Mouse (Mus musculus) layer of hippocampus, adult 2 months (tissue): ENCODE results near the gene Schip1. TPM values are rescaled to one million over a fixed set of nuclear protein-coding genes. Genes with fewer than 3 reads are reported as not detected.

Experiments used
- DNase-seq, 2 experiments: peaks; one replicate each; pipeline ENCODE4 v3.0.0; 2022; ENCODE audit warnings: low spot score in 2 of 2
- H3K27ac ChIP-seq: fragments of 200-600 bp; 2 replicates; pipeline ENCODE4 v1.8.1; 2022
- H3K4me3 ChIP-seq: fragments of 200-600 bp; 2 replicates; pipeline ENCODE4 v1.8.1; 2022; ENCODE audit warnings: mild to moderate bottlenecking
- CTCF ChIP-seq: fragments of 200-600 bp; conservative IDR thresholded peaks from 2 replicates; pipeline ENCODE4 v1.8.1; 2022; ENCODE audit warnings: antibody characterized with exemption, mild to moderate bottlenecking, moderate library complexity
- total RNA-seq, 2 experiments: library from RNA; stranded (reverse); gene quantifications; 2 replicates each; pipeline ENCODE4 v1.2.3; 2021

Gene Schip1
- total RNA-seq, 2 experiments from 2014 or later: 276 to 283 TPM

DNA sequence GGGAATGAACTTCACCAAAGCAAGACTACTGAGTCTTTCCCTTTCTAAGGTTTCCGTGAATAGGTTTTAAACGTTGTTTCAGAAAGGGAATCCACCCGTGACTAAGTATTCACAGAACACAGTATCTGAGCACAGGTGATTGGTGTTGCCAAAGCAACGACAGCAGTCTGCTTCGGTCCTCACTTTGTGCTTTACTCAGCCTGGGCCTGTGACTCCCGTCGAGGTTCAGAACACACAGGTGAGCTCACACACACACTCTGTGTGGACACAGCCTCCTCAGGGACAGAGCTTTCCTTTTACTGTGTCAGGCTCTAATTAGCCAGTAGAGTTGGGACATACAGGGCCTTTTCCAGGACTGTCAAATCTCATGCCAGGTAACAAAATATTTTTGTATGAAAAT is 369.8 kb downstream of the Schip1 start:
- no peak for TF ChIP-seq CTCF
- H3K4me3 ChIP-seq: no peak overlapping the region
- H3K27ac ChIP-seq: no peak overlapping the region
- no peak for DNase-seq

DNA sequence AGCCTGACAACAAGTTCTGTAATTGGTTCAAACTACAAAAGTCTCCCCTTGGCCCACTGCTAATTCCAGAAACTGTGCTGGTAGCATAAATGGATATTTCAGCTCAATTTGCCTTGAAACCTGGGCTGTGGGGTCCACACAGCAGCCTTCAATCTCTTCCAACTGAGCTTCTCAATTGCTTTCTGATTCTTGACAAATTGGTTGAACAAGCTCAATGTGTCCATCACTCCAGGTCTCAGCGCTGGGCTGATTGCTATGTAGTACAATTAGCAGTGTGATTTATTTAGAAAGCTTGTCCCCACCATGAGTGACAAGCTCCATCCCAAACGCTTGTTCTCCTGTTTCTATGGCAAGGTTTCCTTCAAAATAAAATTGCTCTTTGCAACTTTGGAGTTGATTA is 370.3 kb downstream of the Schip1 start:
- TF ChIP-seq CTCF: no peak
- Histone ChIP-seq H3K27ac (no peak overlapping the region), H3K4me3 (no peak overlapping the region)
- DNase-seq: no peak

DNA sequence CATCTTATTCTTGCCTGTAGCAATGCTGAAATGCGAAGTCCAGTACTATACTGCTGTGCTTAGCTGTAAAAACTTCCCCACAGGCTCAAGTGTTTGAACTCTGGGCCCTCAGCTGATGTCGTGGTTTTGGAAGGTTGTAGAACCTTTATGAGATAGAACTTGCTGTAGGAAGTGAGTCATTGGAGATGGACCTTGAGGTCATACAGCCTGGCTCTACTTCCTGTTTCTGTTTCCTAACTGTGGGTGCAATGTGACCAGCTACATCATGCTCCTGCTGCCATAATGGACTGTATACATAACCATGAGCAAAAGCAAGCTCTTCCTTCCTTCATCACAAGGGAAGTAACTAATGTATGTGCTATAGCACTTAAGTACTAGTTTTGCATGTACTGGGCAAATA is 383.9 kb downstream of the Schip1 start:
- no peak for TF ChIP-seq CTCF
- H3K4me3 ChIP-seq: no peak overlapping the region
- no peak for DNase-seq

DNA sequence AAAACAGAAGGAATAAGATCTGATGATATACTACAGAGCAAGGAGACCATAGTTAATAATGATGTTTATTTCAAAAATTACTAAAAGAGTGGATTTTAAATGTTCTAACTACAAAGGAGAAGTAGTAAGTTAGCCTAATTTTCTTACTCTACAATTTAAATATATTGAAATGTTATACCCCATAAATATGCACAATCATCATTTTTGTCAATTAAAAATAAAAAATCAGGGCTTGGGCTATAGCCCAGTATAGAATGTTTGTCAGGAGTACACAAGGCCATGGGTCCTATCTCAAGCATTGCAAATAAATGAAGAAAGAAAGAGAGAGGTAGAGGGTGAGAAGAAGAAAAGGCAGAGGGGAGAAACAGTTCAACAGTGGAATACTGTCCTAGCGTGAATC is 387.0 kb downstream of the Schip1 start:
- DNase-seq: no peak
- TF ChIP-seq CTCF: no peak
- H3K4me3 ChIP-seq: no peak overlapping the region
- no peak overlapping the region for H3K27ac ChIP-seq

More for the DNA sequence above, 383.9 kb downstream of the Schip1 start:
- H3K27ac ChIP-seq: no peak overlapping the region

DNA sequence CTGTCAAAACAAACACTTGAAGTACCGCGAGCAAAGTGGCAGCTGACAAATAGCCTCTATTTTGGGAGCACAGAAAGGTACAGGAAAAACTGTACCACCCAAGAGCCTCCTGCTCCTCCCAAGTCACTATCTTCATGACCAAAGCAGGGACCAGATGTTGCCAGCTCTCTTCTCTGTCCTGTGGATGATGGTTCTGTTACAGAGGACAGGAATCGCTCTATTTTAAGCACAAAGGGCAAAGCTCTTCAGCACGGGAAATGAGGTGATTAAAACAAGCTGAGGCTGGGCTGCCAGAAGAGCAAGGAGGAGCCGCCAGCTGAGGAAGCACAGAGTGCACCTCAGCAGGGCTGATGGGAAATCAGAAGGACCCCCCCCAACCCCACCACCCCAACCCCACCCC is 388.7 kb downstream of the Schip1 start:
- Histone ChIP-seq H3K27ac (no peak overlapping the region), H3K4me3 (no peak overlapping the region)
- DNase-seq: no peak
- TF ChIP-seq CTCF: no peak

DNA sequence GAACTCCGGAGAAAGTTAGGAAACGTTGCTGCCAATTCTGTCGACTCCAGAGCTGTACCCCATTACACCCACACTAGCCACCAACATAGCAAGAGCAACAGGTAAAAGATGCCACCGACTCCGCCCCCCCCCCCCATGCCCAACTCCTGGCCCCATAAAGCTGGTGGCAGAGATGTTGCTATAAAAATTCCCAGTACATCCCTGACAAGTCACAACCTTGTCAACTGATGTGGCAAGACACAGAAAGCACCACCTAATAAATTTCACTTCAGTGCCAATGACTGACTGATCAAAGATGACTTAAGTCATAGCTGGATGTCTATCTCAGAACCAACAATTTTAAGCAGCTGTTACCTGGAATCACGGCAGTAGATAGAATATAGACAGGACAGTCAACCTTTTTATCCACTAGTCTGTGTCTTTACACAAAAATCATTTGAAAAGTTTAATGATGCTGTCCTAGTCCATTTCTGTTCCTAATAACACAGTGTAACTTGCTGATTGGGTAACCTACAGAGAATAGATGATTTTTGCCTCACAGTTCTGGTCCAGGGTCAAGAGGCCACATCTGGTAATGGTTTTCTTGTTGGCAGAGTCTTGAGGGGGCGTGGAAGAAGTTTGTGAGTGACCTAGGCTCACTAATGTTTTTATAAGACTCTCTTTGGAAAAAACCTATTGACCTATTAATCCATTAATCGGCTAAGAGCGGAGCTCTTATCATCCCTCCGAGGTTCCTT is 389.3 kb downstream of the Schip1 start:
- Histone ChIP-seq H3K4me3 (no peak overlapping the region), H3K27ac (no peak overlapping the region)
- no peak for TF ChIP-seq CTCF
- no peak for DNase-seq

DNA sequence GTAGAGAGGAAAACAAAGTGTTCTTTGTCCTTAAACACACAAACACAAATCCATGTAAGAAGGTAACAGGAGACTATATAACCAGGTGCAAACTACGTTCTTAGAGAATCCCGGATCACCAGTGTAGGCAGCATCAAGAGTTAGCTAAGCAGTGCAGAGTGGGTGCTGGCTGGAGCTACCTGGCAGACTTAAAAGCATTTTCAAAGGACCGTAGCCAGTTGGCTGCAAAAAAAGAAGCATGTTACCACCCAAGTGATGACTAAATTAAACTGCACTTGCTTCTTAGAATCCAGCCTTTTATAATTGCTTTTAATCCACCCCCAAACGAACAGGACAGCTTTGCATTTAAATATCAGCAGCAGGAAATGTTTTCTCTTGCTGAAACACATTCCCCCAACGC is 402.0 kb downstream of the Schip1 start:
- Histone ChIP-seq H3K27ac (peak overlapping the region; percentile 40; the same call in 1 of the 2 replicates), H3K4me3 (no peak overlapping the region)
- peak; percentile 17 to 78 for DNase-seq
- no peak for TF ChIP-seq CTCF

DNA sequence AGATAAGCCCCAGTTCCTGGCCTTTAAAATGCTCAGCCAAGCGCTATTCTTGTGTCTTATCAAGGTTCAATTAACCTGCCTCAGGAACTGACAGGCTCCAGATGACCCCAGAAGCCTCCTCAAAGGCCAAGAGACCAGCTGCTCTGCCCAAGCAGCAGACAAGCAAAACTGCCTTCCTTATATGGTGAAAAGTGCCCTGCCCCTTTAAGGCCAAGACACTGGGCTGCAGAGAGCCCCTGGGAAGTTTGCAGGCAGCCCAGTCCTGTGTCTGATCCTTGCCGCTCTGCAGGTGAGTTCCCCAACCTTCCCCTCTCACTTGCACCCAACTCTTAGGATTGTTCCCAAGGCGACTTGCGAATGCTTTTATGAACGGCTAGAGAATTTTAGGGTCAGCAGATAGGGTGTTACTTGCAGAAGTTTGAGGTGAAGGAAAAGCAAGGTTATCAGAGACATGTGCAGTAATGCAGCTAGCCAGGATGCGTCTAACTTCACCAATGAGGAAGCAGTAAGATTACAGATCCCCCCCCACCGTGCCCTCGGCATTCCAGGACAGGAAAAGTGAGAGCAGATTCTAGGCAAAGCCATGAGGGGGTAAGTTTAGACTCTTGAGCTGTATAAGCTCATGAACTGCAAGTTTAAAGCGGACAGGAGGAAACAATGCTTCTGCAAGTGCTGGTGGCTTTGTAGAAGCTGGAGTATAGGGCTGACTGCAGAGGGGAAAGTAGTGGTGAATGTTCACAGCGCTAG is 403.5 kb downstream of the Schip1 start:
- TF ChIP-seq CTCF: no peak
- no peak for DNase-seq
- H3K4me3 ChIP-seq: no peak overlapping the region
- no peak overlapping the region for H3K27ac ChIP-seq

DNA sequence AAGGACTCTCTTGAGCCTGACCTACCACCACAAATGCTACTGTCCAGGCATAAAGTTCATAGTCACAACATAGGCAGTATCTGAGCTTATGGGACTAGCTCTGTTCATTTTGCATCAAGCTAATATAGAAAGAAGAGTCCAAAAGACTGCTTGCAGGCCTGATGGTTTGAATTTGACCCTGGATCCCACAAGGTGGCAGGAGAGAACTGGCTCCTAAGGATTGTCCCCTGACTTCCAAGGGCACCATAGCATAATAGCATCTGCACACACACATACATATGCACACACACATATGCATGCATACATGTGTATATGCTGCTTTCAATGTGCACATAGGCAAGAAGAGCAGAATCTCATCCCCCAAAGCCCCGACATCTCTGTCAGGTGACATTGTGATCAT is 405.0 kb downstream of the Schip1 start:
- H3K27ac ChIP-seq: no peak overlapping the region
- no peak overlapping the region for H3K4me3 ChIP-seq
- TF ChIP-seq CTCF: peak; percentile 37
- DNase-seq: no peak

DNA sequence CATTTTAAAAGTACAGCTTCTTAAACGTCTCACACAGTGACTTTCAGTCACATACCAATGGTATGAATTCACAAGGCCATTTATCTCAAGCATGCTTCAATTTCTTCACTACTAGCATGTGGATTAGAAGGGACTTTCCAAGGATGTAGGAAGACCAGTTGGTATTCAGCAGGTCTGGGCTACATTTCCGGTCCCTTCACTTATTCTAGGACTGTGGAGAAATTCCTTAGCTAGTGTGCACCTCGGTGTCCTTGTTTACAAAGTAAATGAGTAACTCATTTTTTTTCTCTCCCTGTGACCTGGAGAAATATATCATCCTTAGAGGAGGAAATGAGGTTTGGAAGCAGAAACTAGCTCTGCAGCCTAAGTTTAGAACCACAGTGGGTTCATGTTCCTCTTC is 405.5 kb downstream of the Schip1 start:
- H3K27ac ChIP-seq: no peak overlapping the region
- H3K4me3 ChIP-seq: no peak overlapping the region
- no peak for DNase-seq
- no peak for TF ChIP-seq CTCF

DNA sequence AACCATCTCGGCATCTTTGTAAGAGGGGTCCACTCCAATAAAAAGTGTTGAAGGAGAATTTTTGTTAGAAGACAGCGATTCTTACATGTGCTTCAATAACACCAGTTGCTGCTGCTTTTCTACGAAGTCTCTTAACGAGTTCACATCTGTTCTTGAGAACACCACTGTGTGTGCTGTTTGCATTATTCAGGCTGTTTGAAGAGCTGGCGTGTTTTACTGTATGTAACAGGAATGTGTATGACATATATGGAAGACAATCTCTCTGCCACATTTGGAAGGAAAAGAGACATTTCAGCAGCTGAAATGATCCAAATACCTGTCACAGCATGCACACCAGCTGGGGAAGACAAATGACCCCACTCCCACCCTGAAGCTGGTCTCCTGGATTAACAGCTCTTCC is 406.0 kb downstream of the Schip1 start:
- TF ChIP-seq CTCF: no peak
- no peak for DNase-seq
- Histone ChIP-seq H3K27ac (no peak overlapping the region), H3K4me3 (no peak overlapping the region)

DNA sequence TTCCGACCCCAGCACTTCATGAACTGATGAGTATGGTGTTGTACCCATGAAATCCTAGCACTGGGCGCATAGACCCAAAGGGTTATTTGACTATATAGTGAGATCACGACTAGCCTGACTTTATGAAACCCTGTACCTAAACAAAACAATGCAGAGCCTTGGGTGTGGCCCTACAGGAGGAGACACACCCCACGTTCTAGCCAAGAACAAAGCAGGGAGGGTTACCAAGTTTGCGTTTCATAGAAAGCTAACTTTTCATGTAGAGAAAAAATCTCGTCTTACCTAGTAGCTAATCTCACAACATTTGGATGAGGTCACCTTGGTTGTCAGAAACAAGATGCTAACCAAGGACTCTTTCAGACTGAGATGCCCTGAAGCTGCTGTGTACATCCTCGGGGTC is 411.7 kb downstream of the Schip1 start:
- no peak for DNase-seq
- no peak for TF ChIP-seq CTCF
- no peak overlapping the region for H3K4me3 ChIP-seq
- no peak overlapping the region for H3K27ac ChIP-seq

DNA sequence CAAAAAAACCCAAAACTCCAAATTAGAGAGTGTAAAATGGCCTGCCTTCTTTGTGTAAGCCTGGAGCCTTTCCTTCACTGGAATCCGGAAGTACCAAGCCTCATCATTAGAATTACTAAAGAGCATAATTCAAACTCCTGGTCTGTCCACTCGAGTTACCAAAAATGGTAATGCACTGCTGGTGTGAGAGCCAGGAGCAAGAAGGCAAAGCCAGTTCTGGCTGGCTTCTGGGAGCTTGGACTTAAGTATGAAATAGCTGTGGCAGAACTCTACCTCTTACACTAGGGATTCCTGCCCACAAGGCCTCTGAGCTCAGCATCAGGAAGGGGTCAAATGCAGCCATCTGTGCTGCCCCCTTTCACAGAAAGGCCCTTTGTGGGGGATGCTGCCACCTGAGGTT is 412.9 kb downstream of the Schip1 start:
- Histone ChIP-seq H3K4me3 (no peak overlapping the region), H3K27ac (no peak overlapping the region)
- no peak for DNase-seq
- no peak for TF ChIP-seq CTCF

DNA sequence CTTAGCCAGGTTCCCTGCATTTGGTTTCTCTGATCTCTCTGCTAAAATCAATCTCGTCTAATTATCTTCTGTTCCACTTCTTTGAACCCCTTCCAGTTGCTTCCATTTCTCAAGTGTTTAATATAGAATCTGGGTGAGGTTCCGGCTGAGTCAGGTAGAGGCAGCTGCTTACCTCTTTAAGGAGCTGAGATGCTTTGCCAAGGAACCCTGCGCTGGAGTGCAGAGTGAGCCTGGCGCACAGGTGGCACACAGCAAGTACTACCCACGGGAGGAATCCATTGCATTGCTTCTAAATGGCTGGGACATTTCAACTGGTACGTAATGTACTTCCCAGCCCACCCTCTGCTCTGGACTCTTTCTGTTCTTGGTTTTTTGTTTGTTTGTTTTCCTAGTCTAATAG is 414.7 kb downstream of the Schip1 start:
- Histone ChIP-seq H3K27ac (no peak overlapping the region), H3K4me3 (no peak overlapping the region)
- DNase-seq: no peak
- TF ChIP-seq CTCF: no peak
